Mouse (Mus musculus) megakaryocyte, adult 5-6 weeks (primary cell): Measurements from ENCODE around the gene Ddr1. TPM values are rescaled to one million over a fixed set of nuclear protein-coding genes. Genes with fewer than 3 reads are reported as not detected.

Source experiments
- ATAC-seq: 2 replicates; pipeline ENCODE4 v1.8.0; 2016; ENCODE audit warnings: mild to moderate bottlenecking, inconsistent platforms; ENCODE audit not compliant: poor library complexity, severe bottlenecking
- total RNA-seq, 2 experiments: library from RNA; stranded (forward) in 1 of 2; stranded (reverse) in 1 of 2; fragments of 153-499, 151-499 nt in 1 of 2; fragments of 221-1000, 200-1000 nt in 1 of 2; gene quantifications; 2 replicates each; pipeline versions ENCODE4 v1.2.3 to v1.2.4; 2015 to 2017

The Ddr1 gene
- total RNA-seq, 2 experiments from 2014 or later = 1.0 TPM

DNA sequence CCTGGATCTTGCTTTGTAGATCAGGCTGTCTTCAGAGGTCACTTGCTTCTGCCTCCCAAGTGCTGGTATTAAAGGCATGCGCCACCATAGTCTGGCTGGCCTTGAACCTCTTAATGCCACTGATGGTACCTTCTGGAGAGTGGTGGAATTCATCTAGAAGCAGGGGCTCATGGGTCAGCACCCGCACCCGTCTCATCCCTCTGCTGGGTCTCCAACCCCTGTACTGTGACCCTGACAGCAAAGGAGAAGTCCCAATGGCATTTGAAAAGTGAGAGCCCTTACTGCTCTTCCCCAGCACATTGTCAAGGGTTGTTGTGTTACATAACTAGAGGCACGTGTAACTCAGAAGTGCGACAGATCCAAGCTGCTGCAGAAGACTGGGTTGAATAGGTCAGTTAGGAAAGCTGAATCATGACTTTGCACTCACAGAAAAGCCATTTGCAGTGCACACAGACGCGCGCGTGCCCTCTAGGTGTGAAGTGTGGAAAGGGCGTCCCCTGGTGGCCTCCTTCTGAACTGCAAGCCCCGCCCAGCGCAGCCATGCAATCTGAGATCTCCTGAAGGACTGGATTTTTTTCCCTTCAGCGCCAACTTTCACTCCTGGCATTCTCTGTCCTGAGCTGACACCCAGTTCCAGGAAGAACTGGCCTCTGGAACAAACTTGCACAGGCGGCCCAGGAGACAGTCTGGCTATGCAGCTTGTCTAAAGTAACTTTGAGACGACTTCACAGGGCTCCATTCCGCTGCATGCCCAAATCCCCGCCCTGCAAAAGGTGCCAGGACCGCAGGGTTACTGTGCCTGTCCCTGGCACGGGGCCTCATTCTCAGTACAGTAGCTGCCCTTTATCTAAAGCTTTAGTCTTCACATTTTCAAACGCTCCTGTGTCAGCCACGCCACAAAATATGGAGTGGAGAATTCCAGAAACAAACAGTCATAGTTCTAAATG is 21.1 kb upstream of the Ddr1 start:
- ATAC-seq = peak; percentile 92

DNA sequence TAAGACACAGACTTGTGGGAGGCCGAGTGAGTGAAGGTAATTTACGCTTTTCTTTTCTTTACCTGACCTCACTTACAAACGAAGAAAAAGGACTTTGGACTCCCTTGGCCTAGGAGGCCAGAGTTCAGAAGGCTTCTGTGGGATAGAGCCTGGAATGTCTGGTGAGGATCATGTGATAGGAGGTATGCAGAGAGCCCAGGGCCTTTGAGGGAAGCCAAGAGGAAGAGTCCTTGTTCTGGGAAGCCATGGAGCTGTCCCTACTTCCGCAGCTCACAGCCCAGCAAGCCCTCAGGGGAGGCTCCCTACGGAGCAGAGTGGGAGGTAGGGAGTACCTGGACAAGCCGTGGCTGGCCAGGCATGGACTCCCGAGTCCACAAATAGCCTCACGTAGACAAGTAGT is 17.3 kb upstream of the Ddr1 start:
- ATAC-seq = no peak

DNA sequence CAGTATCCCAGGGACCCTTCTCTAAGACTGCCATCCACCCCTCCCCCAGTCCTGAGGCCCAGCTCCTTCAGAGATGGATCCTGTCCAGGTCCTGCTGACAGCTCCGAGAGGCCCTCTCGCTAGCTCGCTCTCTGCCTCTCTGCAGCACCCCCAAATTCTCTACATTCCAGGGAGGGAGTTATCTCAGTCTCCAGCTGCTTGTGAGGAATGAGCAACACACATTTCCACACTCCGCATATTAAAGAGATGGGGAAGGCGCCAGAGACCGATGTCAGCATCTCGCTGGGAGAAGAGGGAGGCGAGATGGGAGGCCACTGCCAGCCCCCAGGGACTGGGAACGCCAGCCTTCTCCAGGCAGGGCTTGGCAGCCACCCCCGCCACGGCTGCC is 15.9 kb upstream of the Ddr1 start:
- ATAC-seq = no peak

DNA sequence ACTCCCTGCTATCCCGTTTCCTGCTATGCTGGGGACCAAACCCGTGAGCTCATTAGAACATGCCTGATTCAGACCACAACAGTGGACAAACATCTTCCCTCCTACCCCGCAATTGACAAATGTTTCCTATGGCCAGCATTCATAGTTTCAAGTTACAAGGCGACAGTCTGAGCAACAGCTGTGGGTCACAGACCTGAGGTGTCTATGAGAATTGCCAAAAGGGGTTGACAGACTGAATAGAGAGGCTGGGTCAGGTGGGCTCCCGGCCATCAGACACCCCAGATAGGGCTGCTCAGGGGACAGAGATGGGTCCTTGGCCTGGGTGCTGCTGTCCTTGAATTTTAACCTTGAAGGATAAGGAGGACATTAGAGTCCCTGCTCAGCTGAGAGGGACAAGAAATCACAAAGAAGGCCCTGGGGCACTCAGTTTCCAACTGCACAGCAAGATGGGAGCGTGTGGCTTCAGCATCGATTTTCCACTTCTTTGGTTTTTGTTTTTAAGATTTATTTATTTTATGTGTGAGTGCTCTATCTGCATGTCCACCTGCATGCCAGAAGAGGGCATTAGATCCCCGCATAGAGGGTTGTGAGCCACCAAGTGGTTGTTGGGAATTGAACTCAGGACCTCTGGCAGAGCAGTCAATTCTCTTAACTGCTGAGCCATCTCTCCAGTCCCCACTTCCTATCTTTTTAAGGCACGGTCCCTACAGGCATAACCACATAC is 15.4 kb upstream of the Ddr1 start:
- ATAC-seq = no peak

GRCm38 (mm10) chr17:35717080-35717479 is 12.7 kb upstream of the Ddr1 start:
- ATAC-seq = no peak

DNA sequence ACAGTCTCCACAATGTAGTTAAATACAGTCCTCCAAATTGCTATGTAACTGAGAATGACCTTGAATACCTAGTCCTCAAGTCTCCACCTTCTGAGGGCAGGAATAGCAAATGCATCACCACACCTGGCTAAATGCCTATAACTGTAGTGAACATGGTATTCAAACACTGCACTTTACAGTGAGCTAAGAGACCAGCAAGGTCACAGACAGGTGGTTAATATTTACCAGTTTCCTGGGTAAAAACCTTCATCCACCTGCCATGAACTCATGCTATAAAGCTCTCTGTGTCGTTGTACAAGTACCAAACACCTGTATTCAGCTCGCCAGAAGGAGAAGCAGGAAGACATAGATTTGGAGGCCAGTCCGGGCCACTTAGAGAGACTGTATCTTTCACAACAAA is 11.7 kb upstream of the Ddr1 start:
- ATAC-seq = no peak

- ATAC-seq = no peak
Observed at GRCm38 (mm10) chr17:35710705-35711347, 6.4 kb upstream of the Ddr1 start.

GRCm38 (mm10) chr17:35708611-35709010 is 4.2 kb upstream of the Ddr1 start:
- ATAC-seq = no peak

GRCm38 (mm10) chr17:35707929-35708328 is 3.5 kb upstream of the Ddr1 start:
- ATAC-seq = no peak

GRCm38 (mm10) chr17:35705836-35706235 is 1.4 kb upstream of the Ddr1 start:
- no peak for ATAC-seq

DNA sequence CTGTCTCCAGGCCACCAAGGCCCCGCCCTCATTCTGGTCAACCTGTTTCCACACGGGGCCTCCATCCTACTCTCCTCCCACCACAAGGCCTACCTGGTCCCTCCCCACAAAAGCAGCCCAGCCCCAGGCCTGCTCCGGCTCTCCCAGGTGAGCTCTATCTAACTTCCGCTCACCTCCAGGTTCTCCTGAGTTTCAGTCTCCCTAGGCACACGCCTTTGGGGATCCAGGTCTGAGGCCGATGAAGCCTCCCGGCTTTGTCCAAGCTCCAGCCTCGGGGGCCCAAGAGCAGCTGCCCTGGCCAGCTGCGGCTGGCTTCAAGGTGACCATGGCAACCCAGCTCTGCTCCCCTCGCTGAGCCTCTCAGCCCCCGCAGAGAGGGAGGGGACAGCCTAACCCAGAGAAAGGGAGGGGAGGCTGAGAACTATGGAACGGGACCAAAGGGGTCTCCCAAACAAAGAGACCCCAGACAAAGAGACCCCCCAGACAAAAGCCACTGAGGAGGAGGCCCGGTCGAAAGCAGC is 610 bp downstream of the Ddr1 start:
- no peak for ATAC-seq

- no peak for ATAC-seq
Observed at GRCm38 (mm10) chr17:35703065-35703464, 1.4 kb downstream of the Ddr1 start.

DNA sequence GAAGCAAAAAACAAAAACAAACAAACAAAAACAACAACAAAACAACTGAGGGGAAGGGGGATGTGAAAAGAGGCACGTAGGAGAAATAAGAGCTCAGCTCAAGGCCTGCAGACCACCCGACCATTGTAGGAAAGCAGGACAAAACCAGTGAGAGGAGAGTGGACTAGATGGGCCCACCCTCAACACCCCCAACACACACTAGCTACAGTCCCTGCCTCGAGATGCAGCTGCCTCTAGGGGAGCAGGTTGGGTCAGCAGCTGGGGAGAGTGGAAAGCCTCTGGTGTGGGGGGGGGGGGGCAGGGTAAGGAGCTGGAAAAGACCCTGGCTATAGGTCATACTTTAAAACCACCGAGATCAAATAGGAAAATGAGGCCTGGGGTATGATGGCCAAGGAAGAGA is 1.8 kb downstream of the Ddr1 start:
- ATAC-seq = no peak

DNA sequence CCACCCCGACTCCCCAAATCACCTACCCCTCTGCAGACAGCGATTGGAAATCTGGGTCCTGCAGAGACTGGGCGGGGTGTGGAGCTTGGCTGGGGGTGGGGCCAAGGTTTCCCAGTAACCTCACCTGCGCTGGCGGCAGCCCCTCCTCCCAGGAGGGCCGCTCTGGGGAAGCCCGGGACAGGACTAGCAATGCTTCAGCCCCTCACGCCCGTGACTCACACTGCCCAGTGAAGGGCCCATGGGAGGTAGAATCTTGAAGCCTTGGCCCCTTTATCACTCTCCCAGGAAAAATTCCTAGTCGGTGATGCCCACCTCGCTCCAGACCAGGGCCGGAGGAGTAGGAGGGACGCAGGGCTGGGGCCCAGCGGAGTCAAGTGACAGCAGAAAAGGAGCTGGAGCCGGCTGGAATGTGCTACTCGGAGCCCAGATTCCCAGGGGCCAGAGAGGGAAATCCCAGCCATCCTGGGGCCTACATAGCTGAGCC is 2.4 kb downstream of the Ddr1 start:
- ATAC-seq = no peak

DNA sequence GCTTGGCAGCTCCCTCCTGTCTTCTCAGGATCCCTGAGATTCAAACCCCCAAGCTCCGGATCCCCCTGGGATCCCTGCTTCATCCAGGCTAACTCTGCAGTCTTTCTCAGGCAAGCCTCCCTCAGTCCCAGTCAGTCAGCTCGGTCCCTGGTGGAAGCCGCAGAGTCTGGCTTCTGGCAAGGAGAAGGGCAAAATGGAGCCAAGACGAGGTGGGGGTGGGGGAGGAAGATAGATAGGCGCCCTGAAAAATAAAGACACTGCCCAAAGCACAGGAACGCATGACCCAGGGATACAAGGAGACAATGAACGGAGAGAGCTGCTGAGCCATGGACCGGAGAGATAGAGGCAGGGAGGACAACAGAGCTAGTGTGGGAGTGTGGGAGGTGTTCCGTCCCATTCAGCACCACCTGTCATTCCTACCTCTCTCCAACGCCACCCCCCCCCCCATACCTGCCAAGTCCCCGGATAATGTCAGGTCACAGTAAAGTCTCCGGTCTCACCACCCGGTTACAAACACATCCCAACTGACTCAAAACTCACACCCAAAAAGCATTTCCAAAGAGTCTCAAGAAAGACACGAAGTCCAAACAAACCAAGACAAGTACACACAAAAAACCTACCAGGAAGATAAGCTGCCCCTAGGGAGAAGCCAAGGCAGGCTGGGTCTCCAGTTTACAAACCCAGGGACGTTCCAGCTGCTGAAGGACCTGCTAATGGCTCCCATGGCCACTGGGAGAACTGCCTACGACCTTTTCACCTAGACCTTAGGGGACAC is 3.0 kb downstream of the Ddr1 start:
- ATAC-seq = no peak

- peak; percentile 18; the same call in 1 of the 2 replicates for ATAC-seq
Observed at GRCm38 (mm10) chr17:35700371-35700961, 4.0 kb downstream of the Ddr1 start.

DNA sequence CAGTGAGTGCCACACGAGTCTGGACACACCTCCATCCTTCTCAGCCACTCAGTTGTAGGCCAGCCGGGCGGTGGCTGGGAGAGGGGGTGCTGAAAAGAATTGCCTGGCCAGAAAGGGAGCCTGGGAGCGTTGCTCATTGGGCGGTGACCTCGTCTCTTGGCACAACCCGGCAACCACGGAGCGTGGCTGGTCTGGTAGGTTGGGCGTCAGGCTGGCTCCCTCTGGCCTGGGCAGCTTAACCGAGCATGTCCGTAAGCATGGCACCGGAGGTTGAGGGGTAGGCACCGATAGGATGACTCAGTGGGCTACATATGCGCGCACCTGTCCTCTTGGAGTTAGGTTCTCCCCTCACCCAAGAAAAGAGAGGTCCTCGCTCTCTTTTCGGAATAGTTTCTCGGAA is 4.5 kb downstream of the Ddr1 start:
- ATAC-seq = no peak

DNA sequence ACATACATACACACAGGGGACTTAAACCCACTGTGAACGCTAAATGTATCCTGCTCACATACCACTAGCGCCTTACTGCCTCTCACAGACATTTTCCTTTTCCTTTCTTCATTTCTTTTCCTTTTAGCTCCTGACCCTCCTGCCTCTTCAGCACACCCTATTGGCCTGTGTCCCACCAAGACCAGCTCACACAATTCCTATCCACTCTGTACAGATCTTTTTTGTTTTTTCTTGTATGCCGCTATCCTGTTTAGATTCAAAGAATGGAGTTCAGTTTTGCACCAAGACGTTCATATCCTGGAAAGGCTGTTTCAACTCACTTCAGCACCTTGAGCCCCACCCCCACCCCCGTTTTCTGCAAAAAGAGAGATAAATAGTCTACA is 5.9 kb downstream of the Ddr1 start:
- ATAC-seq = no peak

DNA sequence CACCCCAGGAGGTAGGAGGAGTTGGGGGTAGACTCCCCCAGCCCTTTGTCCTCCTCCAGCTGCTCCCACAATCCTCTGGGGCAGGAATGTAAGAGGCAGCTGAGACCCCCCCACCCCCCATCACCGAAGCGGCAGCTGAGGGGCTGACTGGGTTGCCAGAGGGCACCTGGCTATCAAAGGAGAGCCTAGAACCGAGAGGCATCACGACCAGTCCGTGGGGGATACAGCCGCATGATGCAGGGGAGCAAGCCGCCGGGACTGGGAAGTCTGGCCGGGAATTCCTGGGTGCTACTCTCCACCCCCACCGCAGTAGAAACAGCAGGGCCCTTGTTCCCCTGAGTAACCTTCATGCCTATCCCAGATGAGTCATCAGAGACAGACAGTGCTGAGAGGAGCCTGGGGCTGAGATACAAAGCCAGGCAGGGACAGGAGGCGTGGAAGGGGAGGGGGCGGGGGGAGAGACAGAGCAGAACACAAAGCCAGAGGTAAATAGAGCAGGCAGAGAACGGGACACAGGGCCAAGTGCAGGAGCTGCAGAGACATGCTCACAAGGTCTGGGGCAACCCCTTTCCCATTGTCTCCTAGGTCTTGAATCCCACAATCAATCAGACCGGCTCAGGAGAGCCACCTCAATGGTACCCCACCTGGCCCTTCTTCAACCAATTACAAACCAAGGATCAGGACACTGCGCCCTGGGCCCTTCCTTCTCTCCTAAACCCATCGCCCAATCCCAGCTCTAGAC is 6.5 kb downstream of the Ddr1 start:
- ATAC-seq = no peak

DNA sequence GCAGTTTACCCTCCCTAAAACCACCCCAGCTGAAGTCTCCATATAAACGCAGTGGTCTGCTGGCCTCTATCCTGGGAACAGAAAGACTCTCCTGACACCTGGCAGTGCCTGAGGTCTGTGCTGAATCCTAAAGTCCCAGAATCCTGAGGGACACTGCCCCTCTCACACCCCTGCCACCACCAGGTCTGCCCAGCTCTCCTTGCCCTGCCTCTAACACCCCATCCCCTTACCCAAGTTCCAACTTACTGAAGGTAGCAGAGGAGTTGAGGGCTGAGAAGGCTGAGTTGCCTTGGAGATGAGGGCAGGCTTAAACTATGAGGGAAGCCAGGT is 7.0 kb downstream of the Ddr1 start:
- no peak for ATAC-seq
